Mouse (Mus musculus) heart, adult 2 months (tissue): ENCODE measurements around the gene Manba.

ENCODE experiments used
- CTCF ChIP-seq: fragments of 200-600 bp; IDR thresholded peaks from 2 replicates; pipeline ENCODE4 v1.8.1; 2022; ENCODE audit warnings: antibody characterized with exemption, mild to moderate bottlenecking, moderate library complexity
- EP300 ChIP-seq: fragments of 200-500 bp; IDR thresholded peaks from 2 replicates; pipeline ENCODE4 v1.6.1; 2011; ENCODE audit warnings: low read depth, low read length, control low read depth; ENCODE audit not compliant: insufficient read depth
- POLR2A ChIP-seq: fragments of 200-500 bp; IDR thresholded peaks from 2 replicates; pipeline ENCODE4 v1.6.1; 2011; ENCODE audit warnings: mild to moderate bottlenecking, low read depth, low read length, control low read depth; ENCODE audit not compliant: insufficient read depth

DNA sequence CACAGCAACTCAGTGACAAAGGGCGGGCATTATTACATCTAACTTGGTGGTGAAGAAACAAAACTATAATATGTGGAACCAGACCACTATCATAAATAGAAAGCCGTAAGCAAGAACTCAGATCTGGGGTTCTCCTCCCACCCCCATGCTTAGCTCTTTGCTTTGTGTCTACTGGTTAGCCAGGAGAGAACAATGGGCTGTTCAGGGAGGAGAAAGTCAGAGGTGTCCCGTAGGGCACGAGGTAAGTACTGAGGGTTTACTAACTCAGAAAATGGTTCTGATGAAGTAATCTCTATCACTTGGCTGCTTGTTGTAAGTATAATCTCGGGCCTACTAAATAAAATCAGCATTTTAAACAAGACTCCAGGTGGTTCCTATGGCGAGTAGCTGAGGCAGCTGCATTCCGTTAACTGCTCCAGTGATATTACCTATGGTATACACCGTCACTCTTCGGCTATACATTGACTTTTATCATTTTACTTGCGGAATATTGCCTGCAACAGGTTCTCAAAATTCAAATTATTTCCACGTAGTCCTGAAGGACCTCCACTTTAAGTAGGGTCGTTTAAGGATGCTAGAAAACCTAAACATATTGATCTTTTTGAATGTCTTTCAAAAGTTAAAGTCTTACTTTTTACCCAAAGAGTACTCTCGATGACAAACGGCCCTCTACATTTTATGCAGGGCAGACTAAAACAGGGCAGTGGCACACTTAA, 48.4 kb upstream of the Manba start:
- no peak for TF ChIP-seq POLR2A
- TF ChIP-seq EP300 = no peak
- TF ChIP-seq CTCF = no peak
